Mouse (Mus musculus) spleen, adult 2 months (tissue): Measurements from ENCODE around the gene Cxcl17.

Source experiments
- CTCF ChIP-seq: fragments of 200-500 bp; IDR thresholded peaks from 2 replicates; pipeline ENCODE4 v1.5.1; 2011; ENCODE audit warnings: mild to moderate bottlenecking, inconsistent platforms; ENCODE audit not compliant: insufficient read depth, insufficient read length, insufficient replicate concordance; ENCODE audit errors: extremely low read depth
- POLR2A ChIP-seq: fragments of 200-500 bp; IDR thresholded peaks from 2 replicates; pipeline ENCODE4 v1.6.1; 2011; ENCODE audit warnings: low read depth, low read length, inconsistent platforms

- TF ChIP-seq CTCF (no peak), POLR2A (no peak)
Measured at GRCm38 (mm10) chr7:25433007-25433541, 20.4 kb upstream of the Cxcl17 start.
